Mouse (Mus musculus) heart, embryonic 14.5 days (tissue): ENCODE measurements at regions not wholly inside any gene's neighbourhood (a gene's known extent, or its start where the extent isn't known, plus 50 kb on each side); places are given as distances from the start of the nearest gene placed in this dataset.

Experiments used
- ATAC-seq: fragments of 200-750 bp; cut with Nextera tagmentation; 2 replicates; pipeline ENCODE4 v1.8.0; 2017; ENCODE audit warnings: low read depth, moderate TSS enrichment; ENCODE audit not compliant: insufficient number of reproducible peaks, insufficient read depth, low FRiP score
- H3K27ac ChIP-seq, 2 experiments: fragments of 200-500 bp in 1 of 2; fragments of 300-500 bp in 1 of 2; sonication (generic) in 1 of 2; replicated peaks in 1 of 2; 2 replicates each; pipeline ENCODE4 v1.5.1; 2012 to 2014; ENCODE audit warnings: low read depth in 2 of 2, low read length in 2 of 2, control low read depth in 1 of 2, mild to moderate bottlenecking in 1 of 2, mixed read lengths in 1 of 2; ENCODE audit not compliant: control insufficient read depth in 1 of 2, insufficient read depth in 1 of 2
- H3K27me3 ChIP-seq: fragments of 300-500 bp; sonication (generic); 2 replicates; pipeline ENCODE4 v1.6.1; 2014; ENCODE audit warnings: mild to moderate bottlenecking, low read length, control low read depth; ENCODE audit not compliant: control insufficient read depth, insufficient read depth
- H3K36me3 ChIP-seq: fragments of 300-500 bp; sonication (generic); 2 replicates; pipeline ENCODE4 v1.6.1; 2014; ENCODE audit warnings: mild to moderate bottlenecking, control low read depth, low read length, mixed read lengths; ENCODE audit not compliant: control insufficient read depth, insufficient read depth
- H3K4me1 ChIP-seq, 2 experiments: fragments of 200-500 bp in 1 of 2; fragments of 300-500 bp in 1 of 2; sonication (generic) in 1 of 2; 2 replicates each; pipeline ENCODE4 v1.6.1; 2012 to 2014; ENCODE audit warnings: low read length in 2 of 2, control low read depth in 1 of 2, mixed read lengths in 1 of 2; ENCODE audit not compliant: control insufficient read depth in 2 of 2, insufficient read depth in 2 of 2
- H3K4me2 ChIP-seq: fragments of 300-500 bp; sonication (generic); 2 replicates; pipeline ENCODE4 v1.6.1; 2014; ENCODE audit warnings: mild to moderate bottlenecking, low read length
- H3K4me3 ChIP-seq, 2 experiments: fragments of 200-500 bp in 1 of 2; fragments of 300-500 bp in 1 of 2; sonication (generic) in 1 of 2; 2 replicates each; pipeline ENCODE4 v1.5.1; 2012 to 2014; ENCODE audit warnings: low read length in 2 of 2, mild to moderate bottlenecking in 2 of 2, control low read depth in 1 of 2, low read depth in 1 of 2, moderate library complexity in 1 of 2; ENCODE audit not compliant: control insufficient read depth in 1 of 2, insufficient read depth in 1 of 2
- H3K9ac ChIP-seq: fragments of 300-500 bp; sonication (generic); 2 replicates; pipeline ENCODE4 v1.6.1; 2014; ENCODE audit warnings: mild to moderate bottlenecking, low read length
- H3K9me3 ChIP-seq: fragments of 300-500 bp; sonication (generic); 2 replicates; pipeline ENCODE4 v1.6.1; 2016; ENCODE audit warnings: low read length, control low read depth; ENCODE audit not compliant: control insufficient read depth
- WGBS: fragments of 180-500 bp; shearing (Covaris S2); extraction: QIAGEN DNeasy Blood & Tissue Kit; methylation state at CpG from one replicate; pipeline ENCODE4 v1.1.7; 2014; 5-methylcytosine and 5-hydroxymethylcytosine counted together

- no peak overlapping the region for H3K27ac ChIP-seq
- no peak overlapping the region for H3K4me2 ChIP-seq
- no peaks in the 10 kb centered on the region for H3K36me3 ChIP-seq
- H3K27me3 ChIP-seq: no peaks in the 10 kb centered on the region
- ATAC-seq: no peak
- no peaks in the 10 kb centered on the region for H3K4me1 ChIP-seq
- no peak overlapping the region for H3K9ac ChIP-seq
- 53% methylated on average over 8 of the region's 8 CpGs for WGBS
- H3K4me3 ChIP-seq: no peak overlapping the region
- no peaks in the 10 kb centered on the region for H3K9me3 ChIP-seq
Measured at GRCm38 (mm10) chr16:93197300-93197699, 371.4 kb upstream of the Runx1 start.

- Histone ChIP-seq H3K27me3 (no peaks in the 10 kb centered on the region), H3K4me2 (no peak overlapping the region), H3K36me3 (no peaks in the 10 kb centered on the region), H3K9me3 (no peaks in the 10 kb centered on the region), H3K9ac (no peak overlapping the region), H3K4me1 (no peaks in the 10 kb centered on the region; a peak in 1 of 4 replicates), H3K4me3 (no peak overlapping the region), H3K27ac (no peak overlapping the region)
- ATAC-seq: no peak
- WGBS: 40% methylated on average over 7 of the region's 7 CpGs
Measured at GRCm38 (mm10) chr16:93193921-93194481, 368.1 kb upstream of the Runx1 start.

GRCm38 (mm10) chr16:93193263-93193662 is 367.3 kb upstream of the Runx1 start:
- H3K4me1 ChIP-seq: no peaks in the 10 kb centered on the region; a peak in 1 of 4 replicates
- no peak overlapping the region for H3K9ac ChIP-seq
- H3K4me2 ChIP-seq: no peak overlapping the region
- ATAC-seq: no peak
- no peaks in the 10 kb centered on the region for H3K36me3 ChIP-seq
- H3K9me3 ChIP-seq: no peaks in the 10 kb centered on the region
- no peak overlapping the region for H3K4me3 ChIP-seq
- no peak overlapping the region for H3K27ac ChIP-seq
- H3K27me3 ChIP-seq: no peaks in the 10 kb centered on the region
- 82% methylated on average over 6 of the region's 6 CpGs for WGBS

GRCm38 (mm10) chr16:93192651-93193173 is 366.8 kb upstream of the Runx1 start:
- Histone ChIP-seq H3K4me1 (no peaks in the 10 kb centered on the region; a peak in 1 of 4 replicates), H3K9ac (no peak overlapping the region), H3K4me2 (no peak overlapping the region), H3K9me3 (no peaks in the 10 kb centered on the region), H3K27ac (no peak overlapping the region), H3K36me3 (no peaks in the 10 kb centered on the region), H3K27me3 (no peaks in the 10 kb centered on the region), H3K4me3 (no peak overlapping the region)
- no peak for ATAC-seq
- WGBS: 73% methylated on average over 9 of the region's 9 CpGs

GRCm38 (mm10) chr16:93191174-93191573 is 365.2 kb upstream of the Runx1 start:
- Histone ChIP-seq H3K4me1 (no peaks in the 10 kb centered on the region; a peak in 1 of 4 replicates), H3K36me3 (no peaks in the 10 kb centered on the region), H3K27me3 (no peaks in the 10 kb centered on the region), H3K4me2 (no peak overlapping the region), H3K9ac (no peak overlapping the region), H3K27ac (no peak overlapping the region), H3K9me3 (no peaks in the 10 kb centered on the region), H3K4me3 (no peak overlapping the region)
- ATAC-seq: no peak
- 76% methylated on average over 5 of the region's 5 CpGs for WGBS

GRCm38 (mm10) chr16:93190301-93190700 is 364.4 kb upstream of the Runx1 start:
- no peaks in the 10 kb centered on the region for H3K27me3 ChIP-seq
- WGBS: 62% methylated on average over 3 of the region's 3 CpGs
- no peaks in the 10 kb centered on the region; a peak in 1 of 4 replicates for H3K4me1 ChIP-seq
- no peak overlapping the region for H3K4me3 ChIP-seq
- ATAC-seq: no peak
- H3K9ac ChIP-seq: no peak overlapping the region
- no peak overlapping the region for H3K27ac ChIP-seq
- no peaks in the 10 kb centered on the region for H3K9me3 ChIP-seq
- H3K4me2 ChIP-seq: no peak overlapping the region
- H3K36me3 ChIP-seq: no peaks in the 10 kb centered on the region

- Histone ChIP-seq H3K4me3 (no peak overlapping the region), H3K9me3 (no peaks in the 10 kb centered on the region), H3K27me3 (no peaks in the 10 kb centered on the region), H3K27ac (no peak overlapping the region), H3K36me3 (no peaks in the 10 kb centered on the region), H3K4me2 (no peak overlapping the region), H3K9ac (no peak overlapping the region), H3K4me1 (no peaks in the 10 kb centered on the region; a peak in 1 of 4 replicates)
- no peak for ATAC-seq
- 59% methylated on average over 3 of the region's 3 CpGs for WGBS
Measured at GRCm38 (mm10) chr16:93189875-93190274, 363.9 kb upstream of the Runx1 start.

- Histone ChIP-seq H3K9ac (no peak overlapping the region), H3K36me3 (no peaks in the 10 kb centered on the region), H3K4me3 (no peak overlapping the region), H3K9me3 (no peaks in the 10 kb centered on the region), H3K4me2 (no peak overlapping the region), H3K27ac (no peak overlapping the region), H3K27me3 (no peaks in the 10 kb centered on the region), H3K4me1 (no peaks in the 10 kb centered on the region; a peak in 1 of 4 replicates)
- ATAC-seq: no peak
- 81% methylated on average over 5 of the region's 5 CpGs for WGBS
Measured at GRCm38 (mm10) chr16:93189412-93189811, 363.5 kb upstream of the Runx1 start.
